Comparison of ENCODE assay signal across 22 mouse cellular contexts in genomic region chr16:93820040-93820439, GRCm38 (mm10).
"Had no signal": no experiment of that assay in that cellular context is flagged by ENCODE, and none has a peak within 500 bp of the region (broad histone marks: within the 10 kb centered on the region; RNA-seq: fewer than 3 reads in every experiment).

No protein-coding gene starts in this region.

- ATAC-seq: hindbrain, embryonic 16.5 days; inflammation-experienced regulatory T-cells, adult 6 months had no signal

- H3K4me1 ChIP-seq: hindbrain, embryonic 12.5 days had no signal

- H3K27ac ChIP-seq: heart, embryonic 10.5 days; hindbrain, embryonic 10.5 days; hindbrain, embryonic 12.5 days; hindbrain, embryonic 14.5 days; layer of hippocampus, adult 2 months; limb, embryonic 13.5 days; limb, embryonic 15.5 days had no signal

- H3K36me3 ChIP-seq: heart, embryonic 12.5 days; hindbrain, embryonic 10.5 days; hindbrain, embryonic 12.5 days; limb, embryonic 13.5 days; limb, embryonic 15.5 days had no signal

- DNase-seq: gastrocnemius, adult 2 months; gastrocnemius, postnatal 10 days; gastrocnemius, postnatal 25 days; heart, adult 18-20 months; heart, postnatal 10 days; heart, postnatal 4 days; kidney, adult 18-20 months; kidney, adult 8-10 months; kidney, postnatal 10 days; kidney, postnatal 4 days; layer of hippocampus, postnatal 36 days; left cerebral cortex, postnatal 4 days had no signal

- H3K9ac ChIP-seq: heart, embryonic 12.5 days; hindbrain, embryonic 12.5 days; hindbrain, embryonic 14.5 days; limb, embryonic 13.5 days; limb, embryonic 15.5 days had no signal

- H3K4me2 ChIP-seq: heart, embryonic 12.5 days; hindbrain, embryonic 12.5 days; hindbrain, embryonic 14.5 days; limb, embryonic 13.5 days; limb, embryonic 15.5 days had no signal

- H3K27me3 ChIP-seq: heart, embryonic 12.5 days; hindbrain, embryonic 12.5 days; limb, embryonic 15.5 days had no signal

- H3K4me3 ChIP-seq: gastrocnemius, adult 2 months; heart, embryonic 10.5 days; heart, embryonic 12.5 days; hindbrain, embryonic 10.5 days; hindbrain, embryonic 12.5 days; layer of hippocampus, adult 2 months; limb, embryonic 13.5 days; limb, embryonic 15.5 days had no signal
